8 mouse cellular contexts compared by ENCODE assay signal in the genomic region with DNA sequence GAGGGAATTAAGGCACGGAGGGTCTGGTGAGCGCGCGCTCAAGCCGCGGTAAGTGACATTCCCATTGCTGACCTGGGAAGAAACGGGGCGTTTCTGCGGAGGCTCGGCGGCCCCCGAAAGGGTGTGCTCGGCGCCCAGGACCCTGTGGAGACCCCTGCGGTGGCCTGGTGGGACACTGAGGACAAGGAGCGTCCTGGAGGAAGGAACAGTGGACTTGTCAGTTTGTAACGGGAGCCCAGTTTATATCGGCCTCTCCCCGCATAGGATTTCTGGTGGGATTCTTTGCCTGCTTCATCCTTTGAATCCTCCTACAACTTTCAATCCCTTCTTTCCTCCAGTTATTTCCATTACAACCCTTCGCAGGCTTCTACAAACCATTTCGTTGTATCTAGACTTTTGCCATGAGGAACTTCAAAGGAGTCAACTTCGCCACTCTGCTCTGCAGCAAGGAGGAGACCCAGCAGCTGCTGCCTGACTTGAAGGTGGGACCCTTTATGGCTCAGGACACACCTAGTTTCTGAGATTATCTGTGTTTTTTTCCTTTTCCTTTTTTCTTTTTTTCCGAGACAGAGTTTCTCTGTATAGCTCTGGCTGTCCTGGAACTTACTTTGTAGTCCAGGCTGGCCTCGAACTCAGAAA. TPM values are rescaled to one million over a fixed set of nuclear protein-coding genes. Genes with fewer than 3 reads are reported as not detected.
DNase-seq lines count a peak whose midpoint lies in the region; ATAC-seq lines count a peak whose summit lies in the region.

No protein-coding gene starts in this region.

- H3K27me3 ChIP-seq in lung, embryonic 15.5 days: no peaks in the 10 kb centered on the region
- H3K27me3 ChIP-seq in embryonic facial prominence, embryonic 13.5 days: no peaks in the 10 kb centered on the region
- H3K27me3 ChIP-seq in limb, embryonic 10.5 days (ENCODE audit: low read depth, poor library complexity, severe bottlenecking): no peaks in the 10 kb centered on the region
- no peaks in the 10 kb centered on the region for H3K27me3 ChIP-seq in neural tube, embryonic 14.5 days (ENCODE audit: control insufficient read depth, insufficient read depth, low read length)

- peak overlapping the region; percentile 62 for H3K9ac ChIP-seq in lung, embryonic 15.5 days
- H3K9ac ChIP-seq in embryonic facial prominence, embryonic 13.5 days: peak overlapping the region; percentile 70
- peak overlapping the region; percentile 16; the same call in 1 of the 2 replicates for H3K9ac ChIP-seq in neural tube, embryonic 14.5 days (replicated peaks; ENCODE audit: low read depth, low read length)

- H3K4me3 ChIP-seq in lung, embryonic 15.5 days: peak overlapping the region; percentile 82
- peak overlapping the region; percentile 71 for H3K4me3 ChIP-seq in embryonic facial prominence, embryonic 13.5 days
- H3K4me3 ChIP-seq in limb, embryonic 10.5 days: peak overlapping the region; percentile 81
- H3K4me3 ChIP-seq in neural tube, embryonic 14.5 days (ENCODE audit: low read depth, low read length): peak overlapping the region; percentile 45

- peak overlapping the region; percentile 82 for H3K4me2 ChIP-seq in lung, embryonic 15.5 days
- peak overlapping the region; percentile 85 for H3K4me2 ChIP-seq in embryonic facial prominence, embryonic 13.5 days
- peak overlapping the region; percentile 92 for H3K4me2 ChIP-seq in neural tube, embryonic 14.5 days (ENCODE audit: low read depth, low read length)

- no peak for DNase-seq in lung, postnatal 14 days
- no peak for DNase-seq in limb, embryonic 10.5 days (ENCODE audit: low spot score)
- DNase-seq in urinary bladder, postnatal 25 days (ENCODE audit: low spot score): no peak
- DNase-seq in testis, postnatal 14 days (ENCODE audit: low spot score): no peak
- no peak for DNase-seq in spleen, adult 12 weeks (ENCODE audit: low spot score)

- ATAC-seq in lung, embryonic 15.5 days (ENCODE audit: borderline replicate concordance, extremely low read depth, low FRiP score, low TSS enrichment): no peak; the same call in 1 of the 2 replicates
- ATAC-seq in embryonic facial prominence, embryonic 13.5 days (ENCODE audit: insufficient number of reproducible peaks, insufficient read depth, low FRiP score, low TSS enrichment, low read depth): 0 out of 2 replicates have a peak, but pooled peaks have one; percentile 1
- peak; percentile 52; the same call in 1 of the 2 replicates for ATAC-seq in neural tube, embryonic 14.5 days (ENCODE audit: low read depth)

- 3% methylated on average over 24 of the region's 24 CpGs for WGBS in lung, embryonic 15.5 days
- 4% methylated on average over 24 of the region's 24 CpGs for WGBS in embryonic facial prominence, embryonic 13.5 days
- 4% methylated on average over 24 of the region's 24 CpGs for WGBS in limb, embryonic 10.5 days
- 5% methylated on average over 24 of the region's 24 CpGs for WGBS in neural tube, embryonic 14.5 days

- H3K9me3 ChIP-seq in lung, embryonic 15.5 days: no peaks in the 10 kb centered on the region
- H3K9me3 ChIP-seq in embryonic facial prominence, embryonic 13.5 days: no peaks in the 10 kb centered on the region
- H3K9me3 ChIP-seq in limb, embryonic 10.5 days (replicated peaks): no peaks in the 10 kb centered on the region
- no peaks in the 10 kb centered on the region for H3K9me3 ChIP-seq in neural tube, embryonic 14.5 days (ENCODE audit: control insufficient read depth, low read length)

- peaks cover 31% of the 10 kb centered on the region for H3K36me3 ChIP-seq in lung, embryonic 15.5 days
- H3K36me3 ChIP-seq in embryonic facial prominence, embryonic 13.5 days: peaks cover 32% of the 10 kb centered on the region
- peaks cover 38% of the 10 kb centered on the region for H3K36me3 ChIP-seq in limb, embryonic 10.5 days
- no peaks in the 10 kb centered on the region for H3K36me3 ChIP-seq in neural tube, embryonic 14.5 days (ENCODE audit: control insufficient read depth, insufficient read depth, low read length)

- H3K27ac ChIP-seq in lung, embryonic 15.5 days: no peak overlapping the region; the same call in none of the 2 replicates
- no peak overlapping the region; the same call in 1 of the 2 replicates for H3K27ac ChIP-seq in embryonic facial prominence, embryonic 13.5 days
- peak overlapping the region; percentile 81 for H3K27ac ChIP-seq in limb, embryonic 10.5 days
- no peak overlapping the region for H3K27ac ChIP-seq in neural tube, embryonic 14.5 days (ENCODE audit: low read depth, low read length)

- peaks cover 10% of the 10 kb centered on the region for H3K4me1 ChIP-seq in lung, embryonic 15.5 days
- peaks cover 18% of the 10 kb centered on the region for H3K4me1 ChIP-seq in embryonic facial prominence, embryonic 13.5 days
- H3K4me1 ChIP-seq in limb, embryonic 10.5 days: peaks cover 12% of the 10 kb centered on the region
- peaks cover 8% of the 10 kb centered on the region for H3K4me1 ChIP-seq in neural tube, embryonic 14.5 days (ENCODE audit: control insufficient read depth, insufficient read depth, low read length)

RNA-seq across cellular contexts. Expression of gene Espl1, which starts 0.4 kb away (rescaled TPM):
- polyA plus RNA-seq in lung, embryonic 15.5 days (2015; fragmentation: Nextera tagmentation; extraction: Ambion mirVana): 27.6 and 32.2 TPM in 2 replicates
- polyA plus RNA-seq in embryonic facial prominence, embryonic 13.5 days (2015; fragmentation: Nextera tagmentation; extraction: Ambion mirVana): 25.3 and 26.4 TPM in 2 replicates
- 60.6 and 63.5 TPM in 2 replicates for polyA plus RNA-seq in limb, embryonic 10.5 days (2016; fragmentation: Nextera tagmentation; extraction: Ambion mirVana)
- 3.4 and 4.4 TPM in 2 replicates for polyA plus RNA-seq in neural tube, embryonic 14.5 days (2014; fragmentation: Nextera tagmentation; extraction: Ambion mirVana)

RNA-seq across cellular contexts. Expression of gene Mfsd5, which starts 17.2 kb away (rescaled TPM):
- polyA plus RNA-seq in lung, embryonic 15.5 days (2015; fragmentation: Nextera tagmentation; extraction: Ambion mirVana): 63.8 and 65.3 TPM in 2 replicates
- 60.3 and 67.3 TPM in 2 replicates for polyA plus RNA-seq in embryonic facial prominence, embryonic 13.5 days (2015; fragmentation: Nextera tagmentation; extraction: Ambion mirVana)
- 69.5 and 76.5 TPM in 2 replicates for polyA plus RNA-seq in limb, embryonic 10.5 days (2016; fragmentation: Nextera tagmentation; extraction: Ambion mirVana)
- 54.0 and 55.1 TPM in 2 replicates for polyA plus RNA-seq in neural tube, embryonic 14.5 days (2014; fragmentation: Nextera tagmentation; extraction: Ambion mirVana)

RNA-seq across cellular contexts. Expression of gene Gm9918, which starts 26.1 kb away (rescaled TPM):
- 0.53 and 0.57 TPM in 2 replicates for polyA plus RNA-seq in lung, embryonic 15.5 days (2015; fragmentation: Nextera tagmentation; extraction: Ambion mirVana)
- 1.9 and 2.3 TPM in 2 replicates for polyA plus RNA-seq in embryonic facial prominence, embryonic 13.5 days (2015; fragmentation: Nextera tagmentation; extraction: Ambion mirVana)
- polyA plus RNA-seq in limb, embryonic 10.5 days (2016; fragmentation: Nextera tagmentation; extraction: Ambion mirVana): 1.1 and 1.4 TPM in 2 replicates
- not detected in 2 replicates for polyA plus RNA-seq in neural tube, embryonic 14.5 days (2014; fragmentation: Nextera tagmentation; extraction: Ambion mirVana)

RNA-seq across cellular contexts. Expression of gene Pfdn5, which starts 29.4 kb away (rescaled TPM):
- 368 and 401 TPM in 2 replicates for polyA plus RNA-seq in lung, embryonic 15.5 days (2015; fragmentation: Nextera tagmentation; extraction: Ambion mirVana)
- 458 and 502 TPM in 2 replicates for polyA plus RNA-seq in embryonic facial prominence, embryonic 13.5 days (2015; fragmentation: Nextera tagmentation; extraction: Ambion mirVana)
- polyA plus RNA-seq in limb, embryonic 10.5 days (2016; fragmentation: Nextera tagmentation; extraction: Ambion mirVana): 351 and 381 TPM in 2 replicates
- 546 and 560 TPM in 2 replicates for polyA plus RNA-seq in neural tube, embryonic 14.5 days (2014; fragmentation: Nextera tagmentation; extraction: Ambion mirVana)

RNA-seq across cellular contexts. Expression of gene Myg1, which starts 35.0 kb away (rescaled TPM):
- 100 and 106 TPM in 2 replicates for polyA plus RNA-seq in lung, embryonic 15.5 days (2015; fragmentation: Nextera tagmentation; extraction: Ambion mirVana)
- polyA plus RNA-seq in embryonic facial prominence, embryonic 13.5 days (2015; fragmentation: Nextera tagmentation; extraction: Ambion mirVana): 109 TPM in 2 replicates
- polyA plus RNA-seq in limb, embryonic 10.5 days (2016; fragmentation: Nextera tagmentation; extraction: Ambion mirVana): 123 and 135 TPM in 2 replicates
- polyA plus RNA-seq in neural tube, embryonic 14.5 days (2014; fragmentation: Nextera tagmentation; extraction: Ambion mirVana): 89.1 and 99.2 TPM in 2 replicates

Comparison
In these comparisons a context has a peak if more than half of its experiments do, and no peak if none do; other contexts are left out.
1. H3K9ac ChIP-seq: peak in every context shown above with its lines; median percentile 70 in embryonic facial prominence, embryonic 13.5 days; 62 in lung, embryonic 15.5 days; 16 in neural tube, embryonic 14.5 days.